Mouse (Mus musculus) hindbrain, embryonic 16.5 days (tissue): Measurements from ENCODE around the gene Retnla. TPM values are rescaled to one million over a fixed set of nuclear protein-coding genes. Genes with fewer than 3 reads are reported as not detected.
"Not testable (repeated sequence)": the region's sequence is repeated elsewhere in the genome, so short reads cannot be mapped to it uniquely, and the experiment has no call there.

Source experiments
- ATAC-seq: fragments of 200-750 bp; cut with Nextera tagmentation; 2 replicates; pipeline ENCODE4 v1.8.0; 2017; ENCODE audit warnings: moderate TSS enrichment, moderate library complexity
- H3K27ac ChIP-seq: fragments of 300-500 bp; sonication (generic); 2 replicates; pipeline ENCODE4 v1.5.1; 2014; ENCODE audit warnings: low read depth, mild to moderate bottlenecking, control low read depth, low read length, moderate library complexity
- H3K27me3 ChIP-seq: fragments of 300-500 bp; sonication (generic); replicated peaks from 2 replicates; pipeline ENCODE4 v1.6.1; 2014; ENCODE audit warnings: low read length; ENCODE audit not compliant: control insufficient read depth, insufficient read depth
- H3K36me3 ChIP-seq: fragments of 300-500 bp; sonication (generic); 2 replicates; pipeline ENCODE4 v1.6.1; 2014; ENCODE audit warnings: mild to moderate bottlenecking, low read length, moderate library complexity, mixed read lengths; ENCODE audit not compliant: control insufficient read depth, insufficient read depth
- H3K4me1 ChIP-seq: fragments of 300-500 bp; sonication (generic); 2 replicates; pipeline ENCODE4 v1.6.1; 2014; ENCODE audit warnings: low read depth, low read length; ENCODE audit not compliant: control insufficient read depth, insufficient read depth
- H3K4me2 ChIP-seq: fragments of 300-500 bp; sonication (generic); 2 replicates; pipeline ENCODE4 v1.6.1; 2014; ENCODE audit warnings: mild to moderate bottlenecking, low read length, control low read depth, moderate library complexity
- H3K4me3 ChIP-seq: fragments of 300-500 bp; sonication (generic); 2 replicates; pipeline ENCODE4 v1.5.1; 2014; ENCODE audit warnings: mild to moderate bottlenecking, low read length, control low read depth, moderate library complexity
- H3K9ac ChIP-seq: fragments of 300-500 bp; sonication (generic); 2 replicates; pipeline ENCODE4 v1.6.1; 2014; ENCODE audit warnings: low read depth, mild to moderate bottlenecking, control low read depth, low read length, moderate library complexity
- H3K9me3 ChIP-seq: fragments of 300-500 bp; sonication (generic); 2 replicates; pipeline ENCODE4 v1.6.1; 2014; ENCODE audit warnings: mild to moderate bottlenecking, low read length, moderate library complexity; ENCODE audit not compliant: control insufficient read depth
- WGBS: fragments of 180-500 bp; shearing (Covaris S2); extraction: QIAGEN DNeasy Blood & Tissue Kit; methylation state at CpG from one replicate; pipeline ENCODE4 v1.1.7; 2014; 5-methylcytosine and 5-hydroxymethylcytosine counted together
- polyA plus RNA-seq: library from polyadenylated mRNA; unstranded; fragments of >200 nt; fragmentation: Nextera tagmentation; extraction: Ambion mirVana; gene quantifications from 2 replicates; pipeline ENCODE4 v1.2.1, GENCODE M21; 2015

Gene Retnla
- polyA plus RNA-seq, 1 experiment from 2014 or later, result not detected

GRCm38 (mm10) chr16:48826474-48826873 lies 15.9 kb upstream of the Retnla start:
- no peaks in the 10 kb centered on the region for H3K4me1 ChIP-seq
- H3K9ac ChIP-seq, result no peak overlapping the region
- H3K4me2 ChIP-seq, result no peak overlapping the region
- H3K4me3 ChIP-seq, result no peak overlapping the region
- H3K27me3 ChIP-seq, result no peaks in the 10 kb centered on the region
- no peak overlapping the region for H3K27ac ChIP-seq
- ATAC-seq, result no peak
- no peaks in the 10 kb centered on the region for H3K9me3 ChIP-seq
- H3K36me3 ChIP-seq, result no peaks in the 10 kb centered on the region
- 87% methylated on average over 3 of the region's 3 CpGs for WGBS

GRCm38 (mm10) chr16:48827625-48828024 lies 14.7 kb upstream of the Retnla start:
- no peak for ATAC-seq
- no peaks in the 10 kb centered on the region for H3K9me3 ChIP-seq
- 56% methylated on average over 1 of the region's 1 CpGs for whole genome bisulfite sequencing
- H3K9ac ChIP-seq, result no peak overlapping the region
- no peak overlapping the region for H3K4me2 ChIP-seq
- no peaks in the 10 kb centered on the region for H3K27me3 ChIP-seq
- H3K36me3 ChIP-seq, result no peaks in the 10 kb centered on the region
- no peak overlapping the region for H3K27ac ChIP-seq
- no peaks in the 10 kb centered on the region for H3K4me1 ChIP-seq
- no peak overlapping the region for H3K4me3 ChIP-seq

GRCm38 (mm10) chr16:48829060-48829459 lies 13.3 kb upstream of the Retnla start:
- ATAC-seq, result no peak

GRCm38 (mm10) chr16:48832055-48832454 lies 10.3 kb upstream of the Retnla start:
- no peak overlapping the region for H3K4me2 ChIP-seq
- peaks cover 3% of the 10 kb centered on the region; the same call in 1 of the 2 replicates for H3K9me3 ChIP-seq
- WGBS, result 92% methylated on average over 7 of the region's 8 CpGs
- H3K4me1 ChIP-seq, result no peaks in the 10 kb centered on the region
- no peak for ATAC-seq
- H3K4me3 ChIP-seq, result no peak overlapping the region
- H3K36me3 ChIP-seq, result no peaks in the 10 kb centered on the region
- no peak overlapping the region for H3K27ac ChIP-seq
- H3K27me3 ChIP-seq, result no peaks in the 10 kb centered on the region
- H3K9ac ChIP-seq, result no peak overlapping the region

More at GRCm38 (mm10) chr16:48829060-48829459, 13.3 kb upstream of the Retnla start:
- Histone ChIP-seq H3K9me3 (no peaks in the 10 kb centered on the region), H3K27ac (no peak overlapping the region), H3K4me3 (no peak overlapping the region), H3K27me3 (no peaks in the 10 kb centered on the region), H3K9ac (no peak overlapping the region), H3K36me3 (no peaks in the 10 kb centered on the region), H3K4me2 (no peak overlapping the region), H3K4me1 (no peaks in the 10 kb centered on the region)
- 83% methylated on average over 4 of the region's 4 CpGs for WGBS

- not testable (repeated sequence) for H3K4me2 ChIP-seq, H3K4me1 ChIP-seq, H3K9me3 ChIP-seq, H3K4me3 ChIP-seq, H3K36me3 ChIP-seq, H3K27me3 ChIP-seq, H3K9ac ChIP-seq, ATAC-seq, H3K27ac ChIP-seq
- 80% methylated on average over 1 of the region's 1 CpGs for WGBS
Observed at GRCm38 (mm10) chr16:48833626-48834025, 8.7 kb upstream of the Retnla start.

- 96% methylated on average over 4 of the region's 4 CpGs for WGBS
Observed at GRCm38 (mm10) chr16:48843671-48844386, 1.5 kb downstream of the Retnla start.

GRCm38 (mm10) chr16:48865004-48865403 lies 22.7 kb downstream of the Retnla start:
- H3K9ac ChIP-seq, ATAC-seq, H3K27me3 ChIP-seq, H3K4me2 ChIP-seq, H3K36me3 ChIP-seq, H3K4me1 ChIP-seq, H3K9me3 ChIP-seq, H3K27ac ChIP-seq, H3K4me3 ChIP-seq: not testable (repeated sequence)
- WGBS, result 96% methylated on average over 1 of the region's 1 CpGs

More at GRCm38 (mm10) chr16:48843671-48844386, 1.5 kb downstream of the Retnla start:
- no peaks in the 10 kb centered on the region for H3K4me1 ChIP-seq
- no peak overlapping the region for H3K4me2 ChIP-seq
- H3K9ac ChIP-seq, result no peak overlapping the region
- H3K36me3 ChIP-seq, result no peaks in the 10 kb centered on the region
- no peak overlapping the region for H3K27ac ChIP-seq
- no peaks in the 10 kb centered on the region for H3K27me3 ChIP-seq
- H3K9me3 ChIP-seq, result no peaks in the 10 kb centered on the region
- H3K4me3 ChIP-seq, result no peak overlapping the region
- no peak for ATAC-seq

GRCm38 (mm10) chr16:48867690-48868089 lies 25.3 kb downstream of the Retnla start:
- Histone ChIP-seq H3K36me3 (no peaks in the 10 kb centered on the region), H3K27ac (no peak overlapping the region), H3K4me1 (no peaks in the 10 kb centered on the region), H3K9ac (no peak overlapping the region), H3K4me2 (no peak overlapping the region), H3K4me3 (no peak overlapping the region), H3K27me3 (no peaks in the 10 kb centered on the region), H3K9me3 (no peaks in the 10 kb centered on the region)
- 69% methylated on average over 2 of the region's 2 CpGs for WGBS
- ATAC-seq, result no peak

DNA sequence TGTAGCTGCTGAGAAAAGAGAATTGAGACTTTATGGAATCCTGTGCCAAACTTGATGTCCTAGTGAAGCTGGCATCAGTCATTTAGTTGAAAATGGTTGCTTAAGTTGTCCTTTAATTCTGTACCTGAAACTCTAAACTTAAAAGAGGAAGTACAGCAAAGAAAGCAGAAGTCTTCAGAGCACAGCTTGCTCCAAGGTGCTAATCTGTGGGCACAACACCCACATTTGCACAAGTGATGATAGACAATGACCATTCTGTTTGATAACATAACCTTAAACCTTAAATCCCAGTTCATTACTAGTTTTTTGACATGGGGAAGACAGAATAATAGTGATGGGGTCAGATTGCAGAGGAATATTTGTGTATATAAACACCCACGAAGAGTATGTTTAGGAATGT lies 26.3 kb downstream of the Retnla start:
- WGBS, result 84% methylated on average over 1 of the region's 1 CpGs
- Histone ChIP-seq H3K4me2 (no peak overlapping the region), H3K27ac (no peak overlapping the region), H3K4me3 (no peak overlapping the region), H3K4me1 (no peaks in the 10 kb centered on the region), H3K9me3 (no peaks in the 10 kb centered on the region), H3K36me3 (no peaks in the 10 kb centered on the region), H3K9ac (no peak overlapping the region), H3K27me3 (no peaks in the 10 kb centered on the region)
- ATAC-seq, result no peak
